Mouse (Mus musculus) embryonic facial prominence, embryonic 15.5 days (tissue): ENCODE results near the gene Nphp3. TPM values are rescaled to one million over a fixed set of nuclear protein-coding genes. Genes with fewer than 3 reads are reported as not detected.

Experiments used
- ATAC-seq: fragments of 200-750 bp; cut with Nextera tagmentation; 2 replicates; pipeline ENCODE4 v1.8.0; 2017; ENCODE audit warnings: low read depth, moderate TSS enrichment; ENCODE audit not compliant: insufficient number of reproducible peaks, low FRiP score, low TSS enrichment
- H3K27ac ChIP-seq: fragments of 300-500 bp; sonication (generic); replicated peaks from 2 replicates; pipeline ENCODE4 v1.5.1; 2015; ENCODE audit warnings: mild to moderate bottlenecking, inconsistent platforms
- H3K27me3 ChIP-seq: fragments of 300-500 bp; sonication (generic); 2 replicates; pipeline ENCODE4 v1.6.1; 2015; ENCODE audit warnings: inconsistent platforms
- H3K36me3 ChIP-seq: fragments of 300-500 bp; sonication (generic); 2 replicates; pipeline ENCODE4 v1.6.1; 2015; ENCODE audit warnings: mild to moderate bottlenecking, inconsistent platforms
- H3K4me1 ChIP-seq: fragments of 300-500 bp; sonication (generic); 2 replicates; pipeline ENCODE4 v1.6.1; 2015; ENCODE audit warnings: inconsistent platforms
- H3K4me2 ChIP-seq: fragments of 300-500 bp; sonication (generic); replicated peaks from 2 replicates; pipeline ENCODE4 v1.6.1; 2015; ENCODE audit warnings: mild to moderate bottlenecking, inconsistent platforms
- H3K4me3 ChIP-seq: fragments of 300-500 bp; sonication (generic); replicated peaks from 2 replicates; pipeline ENCODE4 v1.5.1; 2015; ENCODE audit warnings: mild to moderate bottlenecking, inconsistent platforms
- H3K9ac ChIP-seq: fragments of 300-500 bp; sonication (generic); 2 replicates; pipeline ENCODE4 v1.6.1; 2015; ENCODE audit warnings: inconsistent platforms
- H3K9me3 ChIP-seq: fragments of 300-500 bp; sonication (generic); replicated peaks from 2 replicates; pipeline ENCODE4 v1.6.1; 2016; ENCODE audit warnings: inconsistent platforms
- WGBS: fragments of 180-500 bp; shearing (Covaris S2); methylation state at CpG from one replicate; pipeline ENCODE4 v1.1.7; 2015; 5-methylcytosine and 5-hydroxymethylcytosine counted together
- polyA plus RNA-seq: library from polyadenylated mRNA; unstranded; fragments of >200 nt; fragmentation: Nextera tagmentation; extraction: Ambion mirVana; gene quantifications from 2 replicates; pipeline ENCODE4 v1.2.1, GENCODE M21; 2015

Gene Nphp3
- polyA plus RNA-seq, 1 experiment from 2014 or later: 6.8 TPM

- ATAC-seq: no peak
- no peaks in the 10 kb centered on the region for H3K4me1 ChIP-seq
- no peaks in the 10 kb centered on the region for H3K27me3 ChIP-seq
- no peak overlapping the region for H3K9ac ChIP-seq
- 74% methylated on average over 6 of the region's 6 CpGs for WGBS
- no peaks in the 10 kb centered on the region for H3K9me3 ChIP-seq
- no peak overlapping the region for H3K4me2 ChIP-seq
- peaks cover 51% of the 10 kb centered on the region for H3K36me3 ChIP-seq
- H3K4me3 ChIP-seq: no peak overlapping the region
- no peak overlapping the region for H3K27ac ChIP-seq
These were observed 32.4 kb downstream of the Nphp3 start for GRCm38 (mm10) chr9:104034718-104035117.

GRCm38 (mm10) chr9:104035261-104036015 is 33.1 kb downstream of the Nphp3 start:
- Histone ChIP-seq H3K4me2 (no peak overlapping the region), H3K27ac (no peak overlapping the region), H3K9ac (no peak overlapping the region), H3K4me1 (no peaks in the 10 kb centered on the region), H3K36me3 (peaks cover 49% of the 10 kb centered on the region), H3K9me3 (no peaks in the 10 kb centered on the region), H3K27me3 (no peaks in the 10 kb centered on the region), H3K4me3 (no peak overlapping the region)
- 45% methylated on average over 24 of the region's 24 CpGs for WGBS
- ATAC-seq: no peak

DNA sequence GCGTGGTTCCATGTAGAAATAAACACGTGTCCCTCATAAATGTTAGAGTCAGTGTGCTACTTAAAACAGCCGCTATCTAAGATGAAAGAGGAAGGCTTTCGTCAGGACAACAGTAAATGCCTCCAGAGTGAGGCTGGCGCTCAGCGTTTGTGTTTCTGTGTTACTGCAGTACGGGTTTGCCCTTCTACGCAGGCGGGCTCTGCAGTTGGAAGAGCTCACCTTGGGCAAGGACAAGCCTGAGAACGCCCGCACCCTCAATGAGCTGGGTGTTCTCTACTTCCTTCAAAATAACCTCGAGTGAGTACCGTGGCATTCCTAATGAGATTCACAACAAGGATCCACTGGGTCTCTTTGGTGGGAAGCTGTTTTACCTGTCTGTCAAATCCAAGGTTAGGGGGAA is 35.9 kb downstream of the Nphp3 start:
- Histone ChIP-seq H3K9ac (no peak overlapping the region), H3K4me3 (no peak overlapping the region), H3K4me2 (no peak overlapping the region), H3K4me1 (no peaks in the 10 kb centered on the region), H3K9me3 (no peaks in the 10 kb centered on the region), H3K36me3 (peaks cover 49% of the 10 kb centered on the region), H3K27me3 (no peaks in the 10 kb centered on the region), H3K27ac (no peak overlapping the region)
- no peak for ATAC-seq
- WGBS: 86% methylated on average over 13 of the region's 13 CpGs

- no peak overlapping the region for H3K27ac ChIP-seq
- H3K9ac ChIP-seq: no peak overlapping the region
- H3K4me2 ChIP-seq: no peak overlapping the region
- peaks cover 48% of the 10 kb centered on the region for H3K36me3 ChIP-seq
- H3K27me3 ChIP-seq: no peaks in the 10 kb centered on the region
- H3K4me3 ChIP-seq: no peak overlapping the region
- H3K9me3 ChIP-seq: no peaks in the 10 kb centered on the region
- ATAC-seq: no peak
- WGBS: 85% methylated on average over 21 of the region's 21 CpGs
- H3K4me1 ChIP-seq: no peaks in the 10 kb centered on the region
These were observed 36.8 kb downstream of the Nphp3 start for GRCm38 (mm10) chr9:104039031-104039695.

GRCm38 (mm10) chr9:104039742-104040141 is 37.4 kb downstream of the Nphp3 start:
- WGBS: 78% methylated on average over 4 of the region's 4 CpGs
- Histone ChIP-seq H3K9ac (no peak overlapping the region), H3K27me3 (no peaks in the 10 kb centered on the region), H3K27ac (no peak overlapping the region), H3K36me3 (peaks cover 42% of the 10 kb centered on the region), H3K9me3 (no peaks in the 10 kb centered on the region), H3K4me3 (no peak overlapping the region), H3K4me1 (no peaks in the 10 kb centered on the region), H3K4me2 (no peak overlapping the region)
- ATAC-seq: no peak

DNA sequence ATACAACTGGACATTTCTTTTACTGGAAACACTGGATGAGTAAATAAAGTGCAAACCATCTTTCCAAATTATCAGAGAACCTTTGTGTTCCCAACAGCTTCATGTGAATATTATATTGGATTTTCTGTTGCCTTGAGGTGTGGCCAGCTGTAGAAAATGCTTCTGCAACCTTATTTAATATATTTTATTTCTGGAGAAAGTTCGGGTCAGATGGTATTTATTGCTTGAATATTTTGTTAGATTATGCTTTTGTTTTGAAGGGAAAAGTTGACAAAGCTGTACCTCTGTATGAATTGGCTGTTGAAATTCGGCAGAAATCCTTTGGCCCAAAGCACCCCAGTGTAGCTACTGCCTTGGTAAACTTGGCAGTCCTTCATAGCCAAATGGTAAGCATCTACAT is 38.0 kb downstream of the Nphp3 start, which contains the start of gene Gm28305:
Gene Gm28305 (plus strand): TSS at position 301 of the 400 bp plus-strand sequence.
- Histone ChIP-seq H3K4me1 (no peaks in the 10 kb centered on the region), H3K4me2 (no peak within 1 kb of the TSS), H3K4me3 (no peak within 1 kb of the TSS), H3K9me3 (no peaks in the 10 kb centered on the region), H3K36me3 (peaks cover 42% of the 10 kb centered on the region), H3K9ac (no peak within 1 kb of the TSS), H3K27me3 (no peaks in the 10 kb centered on the region), H3K27ac (no peak within 1 kb of the TSS)
- 68% methylated on average over 2 of the region's 2 CpGs for WGBS
- no peak for ATAC-seq

DNA sequence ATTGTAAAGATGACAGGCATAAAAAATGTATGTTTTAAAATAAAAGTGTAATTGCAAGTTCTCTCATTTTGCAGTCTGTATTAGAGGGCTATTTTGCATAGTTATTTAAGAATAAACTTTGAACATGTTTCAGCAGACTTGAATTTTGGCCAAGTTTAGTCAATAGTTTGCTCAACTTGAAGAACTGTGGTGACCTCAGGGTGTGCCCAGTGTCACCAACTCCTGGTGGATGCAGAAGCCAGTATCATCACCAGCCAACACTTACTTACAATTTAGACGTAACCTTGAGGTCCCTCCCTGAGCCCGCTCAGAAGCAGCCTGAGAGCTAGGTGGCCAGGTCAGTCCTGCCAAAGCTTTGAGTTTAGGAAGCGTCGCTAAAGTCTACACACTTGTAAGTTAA is 41.3 kb downstream of the Nphp3 start:
- peaks cover 32% of the 10 kb centered on the region for H3K36me3 ChIP-seq
- no peak overlapping the region for H3K9ac ChIP-seq
- H3K27ac ChIP-seq: no peak overlapping the region
- no peaks in the 10 kb centered on the region for H3K27me3 ChIP-seq
- H3K9me3 ChIP-seq: no peaks in the 10 kb centered on the region
- WGBS: 91% methylated on average over 4 of the region's 4 CpGs
- no peak for ATAC-seq
- no peaks in the 10 kb centered on the region for H3K4me1 ChIP-seq
- H3K4me3 ChIP-seq: no peak overlapping the region
- H3K4me2 ChIP-seq: no peak overlapping the region

DNA sequence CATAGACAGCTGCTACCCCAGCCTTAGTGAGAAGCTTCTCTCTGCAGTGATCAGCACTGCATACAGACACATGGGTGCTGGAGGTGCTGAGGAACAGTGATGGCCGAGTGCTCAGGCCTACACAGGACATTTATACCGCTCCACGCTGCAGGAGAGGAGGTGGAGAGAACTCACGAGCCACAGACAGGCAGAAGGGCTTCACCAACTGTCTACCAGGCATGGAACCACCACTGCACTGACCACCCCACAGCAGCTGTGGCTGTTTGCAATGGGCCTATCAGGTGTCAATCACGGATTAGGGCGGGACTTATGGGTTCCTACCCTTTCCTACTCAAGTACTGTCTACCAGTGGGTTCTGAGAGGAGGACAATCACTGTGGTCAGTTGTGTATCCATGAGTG is 48.7 kb downstream of the Nphp3 start:
- Histone ChIP-seq H3K27ac (no peak overlapping the region), H3K27me3 (no peaks in the 10 kb centered on the region), H3K4me3 (no peak overlapping the region), H3K4me2 (no peak overlapping the region), H3K9ac (no peak overlapping the region), H3K36me3 (peaks cover 84% of the 10 kb centered on the region), H3K4me1 (no peaks in the 10 kb centered on the region), H3K9me3 (no peaks in the 10 kb centered on the region)
- WGBS: 90% methylated on average over 6 of the region's 6 CpGs
- ATAC-seq: no peak

DNA sequence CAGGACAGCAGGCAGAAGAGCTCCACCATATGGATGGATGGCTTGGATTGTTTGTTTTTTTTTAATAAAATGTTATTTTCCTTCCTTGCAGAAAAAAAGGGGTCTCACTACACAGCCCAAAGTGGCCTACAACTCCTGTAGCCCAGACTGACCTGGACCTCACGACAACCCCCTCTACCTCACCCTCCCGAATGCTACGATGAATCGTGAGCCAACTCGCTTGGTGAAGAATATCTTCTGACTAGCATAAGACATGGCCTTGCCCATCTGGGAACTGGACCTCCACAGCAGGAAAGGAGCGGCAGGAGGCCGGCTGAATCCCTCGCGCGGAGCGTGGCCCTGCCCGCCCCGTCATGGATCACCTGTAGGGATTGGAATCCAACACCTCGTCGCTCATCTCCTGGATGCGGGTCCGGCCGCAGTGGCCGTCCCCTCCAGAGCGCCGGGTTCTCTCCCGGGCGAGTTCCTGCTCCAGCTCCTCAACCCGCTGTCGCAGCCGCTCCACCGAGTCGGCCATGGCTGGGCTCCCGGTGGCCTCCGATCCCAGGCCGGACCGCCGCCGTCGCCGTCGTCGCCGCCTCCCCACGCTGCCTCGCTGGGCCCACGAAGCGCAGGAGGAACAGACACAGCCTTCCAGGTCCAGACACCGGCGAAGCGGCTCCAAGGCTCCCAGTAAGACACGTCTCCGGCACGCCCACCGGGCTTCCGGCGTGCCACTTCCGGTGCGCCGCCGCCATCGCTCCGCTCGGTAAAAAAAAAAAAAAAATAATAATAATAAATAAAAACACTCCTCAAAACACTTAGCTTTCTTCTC is 60.3 kb downstream of the Nphp3 start, which contains the start of gene Uba5:
Gene Uba5 (minus strand): TSS at position 705 of the 814 bp plus-strand sequence.
- ATAC-seq: peak; percentile 78; the same call in 1 of the 2 replicates
- Histone ChIP-seq H3K9ac (peak within 1 kb of the TSS; percentile 97), H3K4me1 (peaks cover 19% of the 10 kb centered on the region)

DNA sequence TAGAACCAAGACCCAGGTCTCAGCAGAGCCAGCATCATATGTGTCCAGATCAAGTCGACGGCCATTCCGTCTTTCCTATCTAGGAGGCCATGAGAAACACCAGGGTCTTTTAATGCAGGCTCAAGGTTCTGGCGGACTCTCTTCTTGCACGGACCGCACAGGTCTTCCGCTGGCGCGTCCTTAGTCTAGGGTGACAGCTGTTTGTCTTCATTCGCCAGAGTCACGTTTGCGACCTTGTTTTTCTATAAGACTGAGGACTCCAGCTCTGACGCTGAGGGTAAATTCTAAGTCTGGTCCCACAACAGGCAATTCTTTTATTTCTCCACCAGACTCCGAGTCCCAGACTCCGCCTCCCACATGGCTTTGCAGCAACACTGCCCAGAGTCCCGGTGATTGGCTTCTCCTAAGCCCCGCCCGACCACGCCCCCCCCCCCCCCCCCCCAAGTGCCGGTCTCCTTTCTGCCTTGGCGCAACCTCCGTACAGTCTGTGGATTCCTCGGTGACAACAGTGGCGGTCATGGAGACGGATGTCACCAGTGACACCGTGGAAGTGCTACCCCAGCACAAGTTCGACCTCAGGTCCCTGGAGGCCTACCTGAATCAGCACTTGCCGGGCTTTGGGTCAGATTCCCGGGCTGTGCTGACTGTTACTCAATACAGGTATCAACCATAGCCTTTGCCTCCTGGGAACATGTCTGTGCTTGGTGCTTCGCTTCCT is 61.1 kb downstream of the Nphp3 start, which contains the start of gene Acad11:
Gene Acad11 (plus strand): TSS at position 134 of the 718 bp plus-strand sequence.
- Histone ChIP-seq H3K4me3 (peak within 1 kb of the TSS; percentile 100), H3K9me3 (no peaks in the 10 kb centered on the region), H3K4me1 (peaks cover 19% of the 10 kb centered on the region), H3K36me3 (peaks cover 16% of the 10 kb centered on the region), H3K27ac (peak within 1 kb of the TSS; percentile 80), H3K9ac (peak within 1 kb of the TSS; percentile 97), H3K4me2 (peak within 1 kb of the TSS; percentile 89), H3K27me3 (no peaks in the 10 kb centered on the region)
- peak; percentile 93 for ATAC-seq
- WGBS: 0% methylated on average over 29 of the region's 30 CpGs

More for the DNA sequence above, 60.3 kb downstream of the Nphp3 start, which contains the start of gene Uba5:
- peak within 1 kb of the TSS; percentile 89 for H3K4me2 ChIP-seq
- no peaks in the 10 kb centered on the region for H3K27me3 ChIP-seq
- H3K4me3 ChIP-seq: peak within 1 kb of the TSS; percentile 100
- WGBS: under 1% methylated on average over 59 of the region's 59 CpGs
- H3K9me3 ChIP-seq: no peaks in the 10 kb centered on the region
- H3K36me3 ChIP-seq: peaks cover 21% of the 10 kb centered on the region
- peak within 1 kb of the TSS; percentile 80 for H3K27ac ChIP-seq
